Mouse (Mus musculus) layer of hippocampus, adult 11-12 months (tissue): ENCODE results near the gene Gm2000.
"Not testable (repeated sequence)": the region's sequence is repeated elsewhere in the genome, so short reads cannot be mapped to it uniquely, and the experiment has no call there.

Source experiments
- DNase-seq: peaks from one replicate; pipeline ENCODE4 v3.0.0; 2022; ENCODE audit warnings: low spot score

Gene Gm2000

DNA sequence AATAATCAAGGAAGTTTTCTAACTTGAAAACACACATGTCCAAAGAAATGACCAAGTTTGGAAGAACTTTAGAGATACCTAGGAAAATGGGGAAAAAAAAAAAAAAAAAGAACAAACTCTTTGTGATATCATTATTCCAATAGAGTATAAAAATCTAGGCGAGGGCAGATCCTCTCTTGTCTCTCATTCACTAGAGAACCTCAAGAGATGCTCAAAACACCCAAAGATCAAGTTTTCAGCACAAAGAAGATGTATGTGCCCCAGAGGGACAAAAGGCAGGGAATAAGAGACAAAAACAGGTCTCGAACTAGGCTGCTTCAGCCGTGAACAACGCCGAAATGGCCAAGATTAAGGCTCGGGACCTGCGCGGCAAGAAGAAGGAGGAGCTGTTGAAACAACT is at the start of gene Gm2000:
Gene Gm2000 (plus strand): TSS at position 301 of the 400 bp plus-strand sequence.
- no peak for DNase-seq

DNA sequence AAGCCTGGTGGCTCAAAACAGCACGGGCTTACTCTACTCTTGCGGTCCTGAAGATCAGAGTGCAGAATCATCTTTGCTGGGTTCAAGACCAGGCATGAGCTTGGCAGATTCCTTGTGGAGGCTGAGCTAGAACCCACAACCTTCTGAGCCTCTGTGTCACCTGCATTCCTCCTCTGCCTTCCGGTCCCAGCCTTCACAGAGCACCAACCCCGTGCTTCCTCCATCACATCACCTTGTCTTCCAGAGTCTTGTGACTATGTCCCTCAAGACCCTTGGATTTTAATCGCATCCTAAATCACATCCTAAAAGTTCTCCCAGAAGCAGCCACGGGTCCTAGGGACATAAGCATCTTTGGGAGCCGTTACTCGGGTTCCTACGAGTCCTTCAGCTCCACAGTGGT is 42.7 kb upstream of the Gm2000 start:
- DNase-seq, result no peak

DNA sequence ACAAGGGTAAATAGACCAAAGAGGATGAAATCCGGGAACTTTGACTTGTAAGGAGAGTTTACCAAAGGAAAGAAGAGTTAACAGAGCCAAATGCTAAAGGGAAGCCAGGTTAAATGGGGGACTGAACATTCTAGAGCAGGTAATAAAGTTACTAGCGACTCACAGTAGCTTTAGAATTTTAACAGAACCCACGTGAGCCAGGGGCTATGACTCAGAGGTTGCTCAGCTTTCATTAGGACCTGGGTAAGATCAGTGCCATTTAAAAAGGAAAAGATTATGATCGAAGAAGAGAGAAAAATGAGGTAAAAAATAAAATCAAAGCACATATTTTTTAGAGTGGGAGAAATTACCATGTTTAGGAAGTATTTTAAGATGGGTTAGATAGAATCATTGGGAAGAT is 25.0 kb upstream of the Gm2000 start:
- DNase-seq, result no peak

DNA sequence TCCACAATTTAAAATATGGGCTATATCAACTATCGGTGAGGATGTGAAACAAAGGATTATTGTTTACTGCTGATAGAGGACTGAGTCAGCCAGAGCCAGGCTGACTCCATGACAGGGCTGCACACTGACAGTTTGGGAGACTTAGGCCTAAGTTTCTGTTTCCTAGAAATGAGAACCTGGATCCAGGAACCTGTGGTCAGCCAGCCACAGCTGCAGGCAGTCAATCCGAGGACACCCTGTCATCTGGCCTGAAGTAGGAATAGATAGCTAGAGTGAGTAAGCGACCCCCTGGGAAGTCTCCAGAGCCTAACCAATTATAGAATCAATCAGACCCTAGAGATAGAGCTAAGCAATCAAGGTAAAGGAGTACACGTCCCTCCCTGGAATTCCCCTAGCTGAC is 21.4 kb upstream of the Gm2000 start:
- DNase-seq, result no peak

DNA sequence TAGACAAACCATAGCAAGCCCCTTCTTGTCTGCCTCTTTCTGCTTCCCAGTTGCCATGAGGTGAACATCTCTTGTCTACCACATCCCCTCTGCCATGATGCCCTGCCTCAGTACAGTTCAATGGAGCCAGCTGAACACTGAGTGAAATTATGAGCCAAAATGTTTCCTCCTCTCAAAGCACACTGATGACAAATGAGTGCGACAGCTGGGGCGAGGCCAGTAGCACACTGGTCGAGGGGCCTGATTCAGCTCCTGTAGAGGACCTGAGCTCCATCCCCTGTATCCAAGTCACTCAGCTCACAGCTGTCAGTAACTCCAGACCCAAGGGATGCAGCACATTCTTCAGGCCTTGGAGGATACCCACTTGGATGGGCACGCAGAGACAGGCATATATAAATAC is 20.2 kb upstream of the Gm2000 start:
- no peak for DNase-seq

DNA sequence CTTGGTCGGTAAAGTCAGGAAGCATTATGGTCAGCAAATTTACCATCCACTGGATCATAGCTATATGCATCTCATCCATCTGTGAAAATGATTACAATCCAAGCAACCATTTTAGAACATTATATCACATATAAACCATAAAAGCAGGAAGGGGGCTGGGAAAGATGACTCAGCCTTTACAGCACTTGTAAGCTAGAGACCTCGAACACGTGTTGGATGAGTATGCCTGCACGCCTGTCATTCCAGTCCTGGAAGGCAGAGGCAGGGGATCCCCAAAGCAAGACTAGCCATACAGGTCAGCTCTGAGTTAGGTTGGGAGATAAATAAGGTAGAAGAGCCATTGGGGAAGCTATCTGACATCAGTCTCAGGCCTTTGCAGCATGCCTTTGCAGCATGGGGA is 16.8 kb upstream of the Gm2000 start:
- no peak for DNase-seq

DNA sequence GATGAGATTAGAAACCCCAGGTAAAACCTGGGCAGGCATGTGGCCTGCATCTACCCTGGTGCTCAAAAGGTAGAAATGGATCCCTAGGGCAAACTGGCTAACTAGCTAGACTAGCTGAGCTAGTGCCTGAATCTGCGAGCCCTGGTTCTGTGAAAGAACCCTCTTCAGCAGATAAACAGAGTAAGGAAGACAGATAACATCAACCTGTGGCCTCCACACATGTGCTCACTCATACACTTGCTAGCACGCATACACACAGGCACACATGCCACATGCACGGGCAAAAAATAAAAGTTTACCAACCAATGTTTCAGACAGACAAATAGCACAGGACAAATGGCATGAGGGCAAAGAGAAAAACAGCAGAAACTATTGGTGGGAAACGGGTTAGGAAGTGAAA is 15.4 kb upstream of the Gm2000 start:
- no peak for DNase-seq

DNA sequence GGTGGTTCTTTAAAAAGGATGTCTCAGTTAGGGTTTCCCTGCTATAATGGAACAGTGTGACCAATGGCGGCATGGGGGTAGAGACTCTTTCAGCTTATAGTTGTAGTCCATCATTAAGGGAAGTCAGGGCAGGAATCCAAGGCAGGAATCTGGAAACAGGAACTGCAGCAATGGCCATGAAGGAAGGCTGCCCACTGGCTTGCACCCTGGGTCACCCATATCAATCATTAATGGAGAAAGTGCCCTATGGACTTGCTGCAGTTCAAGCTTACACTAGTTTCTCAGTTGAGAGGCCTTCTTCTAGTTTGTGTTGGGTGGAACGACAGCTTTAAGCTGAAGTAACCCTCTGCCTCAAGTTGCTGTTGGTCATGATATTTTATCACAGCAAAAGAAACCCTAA is 13.4 kb upstream of the Gm2000 start:
- no peak for DNase-seq

DNA sequence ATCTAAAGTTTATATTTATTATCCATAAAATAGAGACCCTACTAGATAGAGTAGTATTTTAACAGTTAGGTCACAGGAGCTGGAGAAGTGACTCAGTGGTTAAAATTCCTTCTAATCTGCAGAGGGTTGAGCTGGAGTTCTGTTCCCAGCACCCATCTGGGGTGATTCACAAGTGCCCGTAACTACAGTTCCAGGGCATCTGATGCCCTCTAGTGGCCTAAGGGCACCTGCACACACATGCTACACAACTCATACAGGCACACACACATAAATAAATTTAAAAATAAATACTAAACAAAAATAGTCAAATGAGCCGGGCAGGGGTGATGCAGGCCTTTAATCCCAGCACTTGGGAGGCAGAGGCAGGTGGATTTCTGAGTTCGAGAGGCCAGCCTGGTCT is 15.4 kb downstream of the Gm2000 start:
- DNase-seq, result no peak

DNA sequence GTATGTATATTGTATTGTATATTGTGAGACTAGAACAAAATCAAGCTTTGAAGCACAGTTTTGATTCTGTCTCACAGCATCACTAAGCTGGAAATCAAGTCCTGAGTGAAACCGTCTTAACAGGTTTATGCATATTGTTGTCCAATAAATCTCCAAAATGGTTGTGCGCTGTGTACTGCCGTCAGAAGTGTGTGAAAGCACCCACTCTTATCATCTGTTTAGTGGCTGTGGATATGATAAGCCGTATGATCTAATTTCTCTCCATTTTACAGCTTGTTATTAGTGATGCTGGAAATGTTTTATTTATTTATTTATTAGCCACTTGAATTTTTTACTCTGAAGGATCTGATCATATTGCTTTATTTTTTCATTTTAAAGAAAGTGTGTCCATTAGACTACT is 20.4 kb downstream of the Gm2000 start:
- DNase-seq, result no peak

DNA sequence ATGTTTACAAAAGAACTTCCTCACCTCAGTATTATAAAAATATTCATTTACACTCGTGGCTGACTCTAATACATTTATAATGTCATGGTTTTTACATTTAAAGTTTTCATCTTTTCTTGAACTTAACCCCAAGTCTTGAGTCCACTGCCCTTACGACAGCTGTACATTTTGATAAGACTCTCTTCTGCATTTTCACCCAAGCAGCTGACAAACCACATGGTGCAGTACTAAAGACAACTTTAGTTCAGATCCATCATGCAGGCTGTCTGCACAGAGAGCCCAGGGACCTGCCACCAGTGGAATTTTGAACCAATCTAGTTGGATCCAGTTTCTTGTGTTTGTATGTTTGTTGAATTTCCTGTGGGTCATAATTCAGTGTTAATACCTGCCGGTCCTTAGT is 21.0 kb downstream of the Gm2000 start:
- no peak for DNase-seq

DNA sequence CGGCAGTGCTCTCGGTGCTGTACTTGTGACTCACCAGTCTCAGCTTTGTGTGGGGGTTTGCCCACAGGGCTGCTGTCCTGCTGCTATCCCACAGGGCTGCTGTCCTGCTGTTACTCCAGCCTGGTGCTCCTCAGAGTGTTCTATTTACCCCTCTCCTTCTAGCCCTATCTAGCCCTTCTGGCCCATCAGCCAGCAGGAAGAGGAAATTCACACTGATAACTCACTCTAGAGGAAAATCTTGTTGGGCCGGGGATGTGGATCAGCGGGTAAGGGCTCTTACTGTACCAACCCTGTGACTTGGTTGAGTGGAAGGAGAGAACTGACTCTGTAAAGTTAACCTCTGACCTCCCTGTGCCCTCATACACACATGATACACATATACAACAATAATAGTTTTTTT is 27.3 kb downstream of the Gm2000 start:
- DNase-seq, result no peak

DNA sequence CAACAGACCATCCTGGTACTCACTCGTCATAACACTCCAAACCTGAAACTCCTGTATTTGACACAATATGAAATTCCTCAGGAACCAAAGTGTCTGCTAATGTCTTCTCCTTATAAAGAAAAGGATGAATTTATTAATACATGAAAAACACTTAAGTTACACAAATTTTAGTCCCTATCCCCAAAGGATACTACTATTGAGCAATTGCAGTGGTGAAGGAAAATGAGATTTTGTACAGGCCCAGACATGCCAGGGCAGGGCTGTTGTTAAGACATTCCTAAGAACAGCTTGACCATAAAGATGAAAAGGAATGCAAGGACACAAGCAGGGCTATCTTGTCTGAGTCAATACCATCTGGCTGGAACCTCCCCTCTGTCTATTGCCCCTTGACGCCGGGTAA is 34.3 kb downstream of the Gm2000 start:
- DNase-seq, result not testable (repeated sequence)

DNA sequence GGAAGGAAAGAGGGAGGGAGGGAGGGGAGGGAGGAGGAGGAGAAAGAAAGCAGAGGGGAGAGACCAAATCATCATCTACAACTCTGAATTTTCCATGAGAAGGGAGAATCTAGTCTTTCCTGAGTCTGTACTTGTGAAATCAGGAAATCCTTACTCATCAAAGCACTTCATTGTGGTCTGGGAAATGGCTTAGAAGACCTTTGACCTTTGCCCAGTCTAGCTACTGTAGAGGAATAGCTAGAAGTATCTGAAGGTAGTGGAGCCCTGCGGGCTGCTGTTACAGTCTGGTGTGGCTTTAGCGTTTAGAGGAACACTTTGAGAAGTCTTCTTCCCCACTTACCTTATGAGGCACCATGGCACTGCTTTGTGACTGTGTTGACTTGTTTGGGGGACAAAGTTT is 36.7 kb downstream of the Gm2000 start:
- no peak for DNase-seq

DNA sequence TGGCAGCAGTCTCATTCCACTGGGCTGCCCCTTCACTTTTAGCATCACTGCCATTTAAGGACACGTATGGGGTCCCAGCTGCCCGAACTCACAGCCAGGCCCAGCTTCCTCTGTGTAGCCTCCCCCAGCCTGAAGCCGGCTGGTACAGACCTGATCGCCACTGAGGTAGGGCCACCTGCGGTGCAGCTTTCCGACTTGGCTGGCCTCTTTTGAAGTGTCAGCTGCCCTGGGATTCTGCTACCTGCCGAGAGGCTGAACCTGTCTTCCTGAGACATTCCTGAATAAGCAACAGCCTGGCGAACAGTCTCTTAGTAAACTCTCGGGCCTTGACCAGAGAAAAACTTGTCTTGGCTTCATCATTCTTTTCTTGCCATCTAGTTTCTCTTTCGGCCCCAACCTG is 37.4 kb downstream of the Gm2000 start:
- no peak for DNase-seq

DNA sequence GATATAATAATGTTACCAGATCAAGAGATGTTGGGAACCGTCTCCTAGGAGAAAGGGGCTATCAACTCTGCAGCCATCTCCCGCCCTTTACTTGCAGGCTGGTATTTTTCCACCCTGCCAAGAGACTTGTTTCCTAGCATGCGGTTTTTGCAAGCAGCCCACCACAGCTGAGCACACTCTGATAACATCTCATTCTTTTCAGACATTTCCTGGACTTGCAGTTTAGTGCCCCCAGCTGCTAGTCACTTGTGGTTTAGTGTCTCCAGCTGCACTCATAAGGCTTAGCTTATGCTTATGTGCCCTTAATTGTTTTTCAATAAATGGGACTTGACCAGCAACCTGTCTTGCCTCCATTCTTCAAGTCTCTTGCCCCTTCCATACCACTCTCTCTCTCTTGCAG is 42.2 kb downstream of the Gm2000 start:
- DNase-seq, result no peak

DNA sequence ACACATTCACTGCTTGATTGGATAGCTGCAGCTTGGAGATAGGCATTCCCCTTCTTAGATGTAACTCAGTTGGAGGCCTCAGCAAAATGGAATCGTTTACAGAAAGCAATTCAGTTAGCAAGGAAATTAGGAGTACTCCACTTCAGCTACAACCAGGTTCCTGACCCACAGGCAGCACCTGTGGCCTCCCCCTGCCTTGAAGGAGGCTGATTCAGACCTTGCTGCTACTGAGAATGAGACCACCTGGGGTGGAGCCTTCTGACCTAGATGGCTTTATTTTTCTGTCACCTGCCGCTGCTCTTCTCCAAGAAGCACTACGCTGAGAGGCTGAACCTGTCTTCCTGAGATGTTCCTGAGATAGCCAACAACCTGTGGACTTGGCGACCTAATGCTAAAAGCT is 42.7 kb downstream of the Gm2000 start:
- no peak for DNase-seq
